Mouse (Mus musculus) hindlimb bud, embryonic 11.5 days (tissue): Measurements from ENCODE around the gene Treml1.
A peak's percentile ranks its signal among the peaks of the same experiment; 100 is the strongest.
"Not testable (repeated sequence)": the region's sequence is repeated elsewhere in the genome, so short reads cannot be mapped to it uniquely, and the experiment has no call there.

Source experiments
- DNase-seq: peaks from one replicate; pipeline ENCODE4 v3.0.0-alpha.2; 2012; ENCODE audit warnings: low read depth, low spot score; ENCODE audit errors: extremely low spot score

Gene Treml1

GRCm38 (mm10) chr17:48359616-48360015, at the start of gene Treml1:
Gene Treml1, plus strand, starts transcription at chr17:48359916.
- no peak for DNase-seq

GRCm38 (mm10) chr17:48312124-48312523, 47.6 kb upstream of the Treml1 start:
- DNase-seq, result no peak

GRCm38 (mm10) chr17:48315905-48316579, 43.7 kb upstream of the Treml1 start, which contains the start of gene B430306N03Rik:
Gene B430306N03Rik, plus strand, starts transcription at chr17:48316141.
- not testable (repeated sequence) for DNase-seq

- no peak for DNase-seq
Measured at GRCm38 (mm10) chr17:48318686-48319085, 41.0 kb upstream of the Treml1 start.

GRCm38 (mm10) chr17:48321279-48321678, 38.4 kb upstream of the Treml1 start:
- no peak for DNase-seq

GRCm38 (mm10) chr17:48323236-48323635, 36.5 kb upstream of the Treml1 start:
- DNase-seq, result no peak

GRCm38 (mm10) chr17:48324258-48324657, 35.5 kb upstream of the Treml1 start:
- no peak for DNase-seq

GRCm38 (mm10) chr17:48325093-48325492, 34.6 kb upstream of the Treml1 start:
- DNase-seq, result no peak

- DNase-seq, result no peak
Measured at GRCm38 (mm10) chr17:48325638-48326037, 34.1 kb upstream of the Treml1 start.

GRCm38 (mm10) chr17:48326656-48327055, 33.1 kb upstream of the Treml1 start:
- DNase-seq, result no peak

GRCm38 (mm10) chr17:48332524-48332923, 27.2 kb upstream of the Treml1 start:
- DNase-seq, result no peak

GRCm38 (mm10) chr17:48334186-48334585, 25.5 kb upstream of the Treml1 start:
- no peak for DNase-seq

GRCm38 (mm10) chr17:48336857-48337256, 22.9 kb upstream of the Treml1 start:
- DNase-seq, result peak; percentile 56

- no peak for DNase-seq
Measured at GRCm38 (mm10) chr17:48340267-48340666, 19.4 kb upstream of the Treml1 start.

- no peak for DNase-seq
Measured at GRCm38 (mm10) chr17:48341947-48342346, 17.8 kb upstream of the Treml1 start.

GRCm38 (mm10) chr17:48343065-48343464, 16.7 kb upstream of the Treml1 start:
- DNase-seq, result no peak

- no peak for DNase-seq
Measured at GRCm38 (mm10) chr17:48345824-48346223, 13.9 kb upstream of the Treml1 start.

GRCm38 (mm10) chr17:48346231-48346630, 13.5 kb upstream of the Treml1 start, which contains the start of gene Trem2:
Gene Trem2, plus strand, starts transcription at chr17:48346401.
- DNase-seq, result no peak

GRCm38 (mm10) chr17:48346834-48347233, 12.9 kb upstream of the Treml1 start:
- no peak for DNase-seq

GRCm38 (mm10) chr17:48347287-48347686, 12.4 kb upstream of the Treml1 start:
- no peak for DNase-seq

- no peak for DNase-seq
Measured at GRCm38 (mm10) chr17:48350681-48351193, 9.0 kb upstream of the Treml1 start.

GRCm38 (mm10) chr17:48352976-48353375, 6.7 kb upstream of the Treml1 start:
- not testable (repeated sequence) for DNase-seq

- no peak for DNase-seq
Measured at GRCm38 (mm10) chr17:48355822-48356221, 3.9 kb upstream of the Treml1 start.
